Mouse (Mus musculus) testis, adult 2 months (tissue): ENCODE measurements around the gene Nol4l. TPM values are rescaled to one million over a fixed set of nuclear protein-coding genes. Genes with fewer than 3 reads are reported as not detected.

Experiments used
- H3K27ac ChIP-seq: fragments of 200-500 bp; 2 replicates; pipeline ENCODE4 v1.5.1; 2012; ENCODE audit warnings: low read depth, low read length; ENCODE audit not compliant: control insufficient read depth, insufficient read depth
- H3K27me3 ChIP-seq: fragments of 200-500 bp; 2 replicates; pipeline ENCODE4 v1.6.1; 2012; ENCODE audit warnings: mild to moderate bottlenecking, low read length, moderate library complexity; ENCODE audit not compliant: control insufficient read depth, insufficient read depth
- H3K36me3 ChIP-seq: fragments of 200-500 bp; 2 replicates; pipeline ENCODE4 v1.6.1; 2012; ENCODE audit warnings: mild to moderate bottlenecking, low read length; ENCODE audit not compliant: control insufficient read depth, insufficient read depth
- H3K4me1 ChIP-seq: fragments of 200-500 bp; 2 replicates; pipeline ENCODE4 v1.6.1; 2012; ENCODE audit warnings: low read length; ENCODE audit not compliant: control insufficient read depth, insufficient read depth
- H3K4me3 ChIP-seq: fragments of 200-500 bp; 2 replicates; pipeline ENCODE4 v1.5.1; 2012; ENCODE audit warnings: low read depth, mild to moderate bottlenecking, low read length, moderate library complexity, mixed read lengths; ENCODE audit not compliant: control insufficient read depth
- CTCF ChIP-seq: fragments of 200-500 bp; IDR thresholded peaks from 2 replicates; pipeline ENCODE4 v1.5.1; 2012; ENCODE audit warnings: low read depth, mild to moderate bottlenecking, inconsistent platforms, low read length, moderate library complexity; ENCODE audit not compliant: control insufficient read depth, insufficient read depth, insufficient replicate concordance
- POLR2A ChIP-seq: fragments of 200-500 bp; IDR thresholded peaks from 2 replicates; pipeline ENCODE4 v1.6.1; 2012; ENCODE audit warnings: low read depth, mild to moderate bottlenecking, inconsistent platforms, low read length, moderate library complexity; ENCODE audit not compliant: control insufficient read depth
- polyA plus RNA-seq: library from polyadenylated mRNA; depleted of rRNA; stranded (reverse); fragments of >200 nt; gene quantifications from 2 replicates; pipeline ENCODE4 v1.2.3, GENCODE M21; 2012

Gene Nol4l
- polyA plus RNA-seq, 1 experiment = 241 TPM

- peak overlapping the region; percentile 63 for H3K27ac ChIP-seq
- no peaks in the 10 kb centered on the region for H3K27me3 ChIP-seq
- TF ChIP-seq CTCF (no peak), POLR2A (no peak)
- no peak overlapping the region for H3K4me3 ChIP-seq
- peaks cover 22% of the 10 kb centered on the region for H3K4me1 ChIP-seq
- H3K36me3 ChIP-seq = no peaks in the 10 kb centered on the region
Measured at GRCm38 (mm10) chr2:153549486-153549885, 19.7 kb upstream of the Nol4l start.

GRCm38 (mm10) chr2:153548221-153548923 lies 18.6 kb upstream of the Nol4l start:
- H3K27me3 ChIP-seq = no peaks in the 10 kb centered on the region
- no peak overlapping the region for H3K4me3 ChIP-seq
- H3K27ac ChIP-seq = peak overlapping the region; percentile 63
- TF ChIP-seq POLR2A (0 out of 2 replicates have a peak, but pooled peaks have one; percentile 9), CTCF (no peak)
- no peaks in the 10 kb centered on the region for H3K36me3 ChIP-seq
- peaks cover 22% of the 10 kb centered on the region for H3K4me1 ChIP-seq

DNA sequence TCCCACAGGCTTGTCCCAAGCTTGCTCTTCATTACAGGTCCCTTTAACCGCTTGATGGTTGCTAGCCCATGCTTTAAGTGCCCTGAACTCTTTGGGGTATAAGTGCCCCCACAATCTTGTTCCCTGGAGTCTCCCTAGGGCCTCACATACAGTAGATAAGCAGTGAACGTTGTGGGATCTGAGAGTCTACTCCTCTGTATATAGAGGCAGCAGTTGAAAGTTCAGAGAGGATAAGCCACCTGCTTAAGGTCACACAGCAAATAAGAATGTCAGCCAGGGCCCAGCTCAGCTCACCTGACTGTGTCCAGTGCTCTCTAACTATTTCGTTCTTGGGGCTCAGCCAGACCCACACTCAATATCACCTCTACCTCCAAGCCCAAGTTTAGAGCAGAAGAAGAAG lies 17.9 kb upstream of the Nol4l start:
- Histone ChIP-seq H3K4me3 (peak overlapping the region; percentile 65), H3K4me1 (peaks cover 24% of the 10 kb centered on the region), H3K27me3 (no peaks in the 10 kb centered on the region), H3K36me3 (no peaks in the 10 kb centered on the region), H3K27ac (no peak overlapping the region; the same call in 1 of the 2 replicates)
- TF ChIP-seq POLR2A (no peak), CTCF (no peak)

DNA sequence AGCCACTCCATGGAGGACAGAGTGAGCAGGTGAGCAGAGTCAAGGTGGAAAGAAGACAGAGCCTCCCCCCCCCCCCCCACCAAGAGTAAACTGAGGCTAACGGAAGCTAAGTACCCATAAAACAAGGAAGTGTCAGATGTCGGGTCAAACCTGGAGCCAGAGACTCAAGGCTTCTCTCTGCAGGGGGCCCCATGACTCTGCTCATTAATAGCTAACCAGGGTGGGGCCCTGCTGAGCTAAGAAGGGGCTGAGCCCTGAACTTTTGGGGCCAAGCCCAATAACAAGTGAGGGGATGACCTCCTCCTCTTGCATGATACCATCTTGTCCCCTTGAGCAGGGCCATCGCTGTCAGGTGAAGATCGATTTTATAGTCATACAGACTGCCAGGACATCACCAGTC lies 17.2 kb upstream of the Nol4l start:
- Histone ChIP-seq H3K27me3 (no peaks in the 10 kb centered on the region), H3K4me1 (peaks cover 24% of the 10 kb centered on the region), H3K27ac (no peak overlapping the region), H3K4me3 (peak overlapping the region; percentile 65), H3K36me3 (no peaks in the 10 kb centered on the region)
- TF ChIP-seq CTCF (no peak), POLR2A (no peak)

DNA sequence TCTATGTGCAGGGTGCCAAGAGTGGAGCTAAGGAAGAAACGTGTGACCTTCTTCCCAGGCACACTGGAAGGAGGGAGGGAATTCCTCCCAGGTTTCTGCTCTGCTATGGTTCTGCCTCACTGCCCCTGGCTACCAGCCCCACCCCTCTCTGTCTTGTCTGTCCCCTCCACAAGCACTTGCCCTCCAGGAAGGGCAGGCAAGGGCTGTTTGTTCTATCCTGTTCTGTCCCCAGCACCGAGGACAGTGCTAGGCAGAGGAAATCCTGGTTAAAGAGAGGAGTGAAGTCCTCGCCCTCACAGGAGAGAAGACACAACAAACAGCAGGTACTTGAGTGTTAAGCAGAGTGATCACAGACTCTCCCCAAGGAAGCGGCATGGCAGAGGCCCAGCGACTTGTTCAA lies 16.7 kb upstream of the Nol4l start:
- H3K36me3 ChIP-seq = no peaks in the 10 kb centered on the region
- H3K4me3 ChIP-seq = peak overlapping the region; percentile 65
- TF ChIP-seq CTCF (no peak), POLR2A (no peak)
- no peaks in the 10 kb centered on the region for H3K27me3 ChIP-seq
- peaks cover 24% of the 10 kb centered on the region for H3K4me1 ChIP-seq
- no peak overlapping the region for H3K27ac ChIP-seq

DNA sequence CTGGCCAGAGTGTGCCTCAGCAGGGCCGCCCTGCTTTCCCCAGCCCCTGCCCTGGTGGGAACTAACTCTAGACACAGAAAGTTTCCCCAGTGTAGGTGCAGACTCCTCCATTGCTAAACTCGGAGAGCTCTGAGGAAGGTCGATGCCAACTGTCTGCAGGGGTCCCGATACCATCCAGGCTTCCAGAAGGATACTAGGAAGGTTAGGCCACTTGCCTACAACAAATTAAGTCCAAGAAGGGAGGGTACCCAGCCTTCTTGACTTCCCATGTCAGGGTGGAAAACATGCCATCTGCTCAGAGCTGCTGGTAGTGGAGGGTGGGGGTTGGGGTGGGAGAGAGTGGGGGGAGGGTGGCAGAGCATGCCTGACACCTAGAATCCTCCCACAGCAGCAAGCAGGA lies 15.0 kb upstream of the Nol4l start:
- TF ChIP-seq POLR2A = no peak
- no peak for TF ChIP-seq CTCF
- no peaks in the 10 kb centered on the region for H3K36me3 ChIP-seq
- H3K4me1 ChIP-seq = peaks cover 24% of the 10 kb centered on the region
- no peak overlapping the region for H3K27ac ChIP-seq
- no peaks in the 10 kb centered on the region for H3K27me3 ChIP-seq
- H3K4me3 ChIP-seq = peak overlapping the region; percentile 27

DNA sequence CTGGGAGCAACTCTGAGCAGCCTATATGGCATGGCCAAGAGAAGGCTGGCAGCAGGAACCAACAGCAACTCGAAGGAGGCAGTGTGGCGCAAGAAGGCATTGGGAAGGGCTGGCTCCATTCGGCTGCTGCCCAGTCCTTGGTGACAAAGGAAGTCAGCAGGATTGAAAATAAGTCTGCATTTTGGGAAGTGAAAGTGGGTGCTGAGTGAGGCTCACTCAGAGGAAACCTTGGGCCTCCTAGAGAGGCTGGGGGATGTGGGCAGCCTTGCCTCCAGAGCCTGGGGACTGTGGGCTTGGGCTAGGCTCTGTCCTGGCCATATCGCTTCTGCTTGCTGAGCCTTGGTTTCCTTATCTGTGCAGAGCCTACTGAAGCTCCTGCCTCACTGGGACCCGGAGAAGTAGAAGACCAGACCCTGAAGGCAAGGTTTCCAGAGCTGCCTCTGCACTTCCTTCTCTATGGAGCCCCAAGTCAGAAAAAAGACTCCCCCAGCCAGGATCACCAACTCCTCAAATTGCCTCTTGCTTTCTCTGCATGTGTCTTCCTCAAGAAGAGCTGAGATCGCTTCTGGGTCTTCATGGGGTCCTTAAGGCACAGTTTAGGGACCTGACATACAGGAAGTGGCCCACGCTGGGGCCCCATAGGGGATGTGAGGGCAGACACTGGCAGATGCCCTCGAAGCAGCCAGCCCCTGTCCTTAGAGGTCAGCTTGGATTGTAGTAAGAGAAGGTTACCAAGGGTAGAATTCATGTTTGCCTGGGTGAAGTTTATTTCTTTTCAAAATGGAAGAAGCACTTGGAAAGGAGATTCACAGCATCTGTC lies 14.3 kb upstream of the Nol4l start:
- no peak for TF ChIP-seq POLR2A
- TF ChIP-seq CTCF = no peak
- Histone ChIP-seq H3K4me1 (peaks cover 23% of the 10 kb centered on the region), H3K4me3 (peak overlapping the region; percentile 38), H3K36me3 (no peaks in the 10 kb centered on the region), H3K27ac (no peak overlapping the region), H3K27me3 (no peaks in the 10 kb centered on the region)
